Mouse (Mus musculus) granulocyte monocyte progenitor cell, adult 5-6 weeks (primary cell): ENCODE data around the gene Igsf3. TPM values are rescaled to one million over a fixed set of nuclear protein-coding genes. Genes with fewer than 3 reads are reported as not detected.
A peak's percentile ranks its signal among the peaks of the same experiment; 100 is the strongest.
"Not testable (repeated sequence)": the region's sequence is repeated elsewhere in the genome, so short reads cannot be mapped to it uniquely, and the experiment has no call there.

Experiments
- ATAC-seq: replicated peaks from 2 replicates; pipeline ENCODE4 v1.8.0; 2016; ENCODE audit warnings: mild to moderate bottlenecking, moderate TSS enrichment, inconsistent platforms; ENCODE audit not compliant: poor library complexity, severe bottlenecking
- total RNA-seq, 2 experiments: library from RNA; stranded (forward) in 1 of 2; stranded (reverse) in 1 of 2; fragments of 200-712, 200-1000 nt in 1 of 2; fragments of >200 nt in 1 of 2; fragmentation: Nextera tagmentation in 1 of 2; gene quantifications; 2 replicates each; pipeline ENCODE4 v1.2.3; 2014 to 2017

Gene Igsf3
- total RNA-seq, 2 experiments from 2014 or later, result under 0.01 to 0.13 TPM

DNA sequence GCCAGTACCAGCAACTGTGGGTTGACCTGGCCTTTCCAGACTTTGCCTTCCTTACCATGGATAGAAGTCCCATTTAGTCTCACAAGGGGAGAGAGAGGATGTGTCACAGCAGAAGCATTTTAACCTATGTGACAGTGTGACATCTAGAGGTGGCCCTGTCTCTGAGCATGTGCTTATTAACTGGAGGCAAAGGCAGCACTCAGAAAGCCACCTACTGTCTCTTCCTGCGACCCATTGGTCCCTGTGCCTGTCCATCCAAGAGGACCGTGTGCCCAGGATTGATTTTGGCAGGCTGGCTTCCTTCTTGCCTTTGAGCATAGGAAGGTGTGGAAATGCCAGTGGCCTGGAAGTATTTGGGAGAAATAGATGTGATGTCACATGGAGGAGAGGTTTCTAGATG is 22.0 kb downstream of the Igsf3 start:
- no peak for ATAC-seq

DNA sequence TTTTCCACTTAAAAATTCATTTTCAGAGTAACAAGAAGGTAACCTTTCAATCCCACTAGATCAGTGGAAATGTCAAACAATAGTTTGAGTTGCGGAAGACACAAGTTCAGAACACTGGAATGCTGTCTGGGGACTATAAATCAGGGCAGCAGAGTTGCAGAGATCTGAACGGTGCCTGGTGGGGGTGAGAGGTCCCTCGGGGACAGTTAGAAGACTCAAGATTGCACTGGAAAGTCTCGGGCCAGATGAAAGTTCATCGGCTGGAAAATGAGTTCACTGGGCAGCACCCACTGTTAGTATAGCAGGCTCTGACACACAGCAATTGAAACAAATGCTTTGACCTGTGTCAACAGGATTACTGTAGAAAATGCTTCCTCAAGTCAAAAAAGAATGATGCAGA is 24.6 kb downstream of the Igsf3 start:
- ATAC-seq, result no peak

GRCm38 (mm10) chr3:101404620-101405415 is 27.9 kb downstream of the Igsf3 start:
- ATAC-seq, result no peak

- no peak for ATAC-seq
Observed at GRCm38 (mm10) chr3:101405495-101405894, 28.6 kb downstream of the Igsf3 start.

GRCm38 (mm10) chr3:101406097-101406496 is 29.2 kb downstream of the Igsf3 start:
- ATAC-seq, result no peak

DNA sequence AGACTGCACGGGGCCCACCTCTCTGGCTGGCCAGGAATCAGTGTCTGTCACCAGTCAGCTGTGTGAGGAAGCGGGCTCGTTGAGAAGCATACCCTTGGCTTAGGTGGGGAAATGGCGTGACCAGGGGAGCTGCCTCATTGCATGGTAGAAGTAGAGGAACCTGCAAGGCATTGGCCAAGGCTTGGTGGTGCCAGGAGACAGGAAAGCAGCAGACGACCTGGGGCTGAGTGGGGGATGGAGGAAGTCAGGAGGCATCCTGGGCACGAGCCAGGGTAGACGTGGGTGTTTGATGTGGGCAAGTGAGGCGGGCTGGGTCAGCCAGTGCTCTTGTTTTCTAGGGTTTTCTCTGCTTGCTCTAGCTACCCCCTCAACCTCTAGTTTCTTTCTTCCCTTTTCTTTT is 30.7 kb downstream of the Igsf3 start:
- peak; percentile 73 for ATAC-seq

DNA sequence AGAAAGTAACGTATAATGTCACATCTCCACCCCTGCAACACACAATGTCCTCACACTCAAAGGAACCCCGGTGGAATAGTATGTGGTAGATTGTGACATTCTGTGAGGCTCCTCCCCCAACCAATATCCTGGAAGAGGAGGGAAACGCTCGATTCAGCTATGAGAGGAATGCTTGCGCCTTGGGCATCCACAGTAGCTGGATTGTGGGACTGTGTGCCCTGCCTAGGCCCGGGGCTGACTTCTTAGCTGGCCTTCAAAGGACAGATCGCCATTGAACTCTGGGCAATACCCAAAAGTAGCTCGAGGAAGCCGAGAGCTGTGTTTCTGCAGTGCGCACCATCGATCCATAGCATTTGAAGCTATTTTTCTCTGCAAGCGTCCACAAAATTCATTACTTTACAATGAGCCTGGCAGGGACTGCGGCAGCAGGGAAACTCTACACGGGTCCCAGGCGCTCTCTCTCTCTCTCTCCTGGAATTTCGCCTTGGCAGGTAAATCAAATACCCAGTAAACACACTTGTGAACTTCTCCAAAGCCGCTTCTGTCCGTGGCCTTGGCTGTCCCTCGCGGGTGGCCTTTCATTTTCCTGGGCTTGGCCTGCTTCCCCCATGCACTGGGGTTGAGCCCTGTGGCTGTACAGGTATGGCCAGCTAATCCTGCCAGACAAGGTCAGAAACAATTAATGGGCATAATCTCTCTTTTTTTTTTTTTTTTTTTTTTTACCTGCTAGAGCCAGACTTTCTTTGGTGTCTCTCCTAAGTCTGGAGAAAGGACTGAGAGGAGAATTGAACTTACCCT is 32.3 kb downstream of the Igsf3 start:
- no peak; the same call in 1 of the 2 replicates for ATAC-seq

GRCm38 (mm10) chr3:101410202-101410601 is 33.3 kb downstream of the Igsf3 start:
- no peak for ATAC-seq

DNA sequence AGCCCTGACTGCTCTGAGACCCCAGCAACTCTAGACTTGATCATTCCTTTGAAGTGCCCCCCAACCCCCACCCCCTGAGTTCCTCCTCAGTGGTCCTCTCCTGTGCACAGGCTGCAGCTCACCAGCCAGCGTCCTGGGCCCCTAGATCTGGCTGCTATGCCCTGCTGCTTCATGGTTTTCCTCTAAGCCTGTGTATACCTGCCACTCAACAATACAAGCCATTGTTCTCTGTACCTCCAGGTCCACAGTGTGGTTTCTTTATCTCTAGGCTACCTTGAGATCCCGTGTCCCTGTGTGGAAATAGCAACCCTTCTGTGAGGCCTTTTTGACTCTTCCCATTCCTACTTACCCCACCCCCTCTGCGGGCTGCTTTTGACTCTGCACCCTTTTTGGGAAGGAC is 33.9 kb downstream of the Igsf3 start:
- no peak for ATAC-seq

GRCm38 (mm10) chr3:101411626-101412025 is 34.7 kb downstream of the Igsf3 start:
- no peak for ATAC-seq

- ATAC-seq, result no peak
Observed at GRCm38 (mm10) chr3:101412115-101412514, 35.2 kb downstream of the Igsf3 start.

DNA sequence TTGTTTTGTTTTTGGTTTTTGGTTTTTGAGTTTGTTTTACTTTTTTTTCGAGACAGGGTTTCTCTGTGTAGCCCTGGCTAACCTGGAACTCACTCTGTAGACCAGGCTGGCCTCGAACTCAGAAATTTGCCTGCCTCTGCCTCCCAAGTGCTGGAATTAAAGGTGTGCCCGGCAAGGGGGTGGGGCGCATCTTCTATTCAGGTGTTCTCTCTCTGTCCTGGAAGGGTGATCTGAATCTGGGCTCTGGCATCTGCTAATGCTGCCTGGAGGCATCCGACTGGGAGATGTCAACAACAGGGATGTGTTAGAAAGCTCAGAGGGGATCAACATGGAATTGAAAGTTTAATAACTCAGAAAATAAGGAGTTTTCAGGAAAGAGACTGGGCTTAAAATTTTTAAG is 36.1 kb downstream of the Igsf3 start:
- ATAC-seq, result not testable (repeated sequence)

- ATAC-seq, result peak; percentile 77
Observed at GRCm38 (mm10) chr3:101418740-101419652, 42.1 kb downstream of the Igsf3 start.

DNA sequence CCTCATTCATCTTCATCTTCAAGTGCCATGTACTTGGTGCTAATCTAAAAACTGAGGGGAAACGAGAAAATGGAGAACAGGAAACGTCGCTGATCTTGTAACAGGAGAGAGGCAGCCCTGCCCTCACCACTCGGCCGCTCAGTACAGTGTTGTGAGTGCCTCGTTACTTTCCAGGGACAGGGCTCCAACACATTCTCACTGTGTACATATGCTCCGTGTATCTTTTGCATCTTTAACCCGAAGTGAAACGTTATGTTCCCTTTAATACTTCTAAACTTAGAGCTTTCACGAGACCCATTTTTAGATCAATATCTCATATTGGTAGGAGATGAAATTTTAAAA is 42.7 kb downstream of the Igsf3 start:
- ATAC-seq, result peak; percentile 30; the same call in 1 of the 2 replicates

DNA sequence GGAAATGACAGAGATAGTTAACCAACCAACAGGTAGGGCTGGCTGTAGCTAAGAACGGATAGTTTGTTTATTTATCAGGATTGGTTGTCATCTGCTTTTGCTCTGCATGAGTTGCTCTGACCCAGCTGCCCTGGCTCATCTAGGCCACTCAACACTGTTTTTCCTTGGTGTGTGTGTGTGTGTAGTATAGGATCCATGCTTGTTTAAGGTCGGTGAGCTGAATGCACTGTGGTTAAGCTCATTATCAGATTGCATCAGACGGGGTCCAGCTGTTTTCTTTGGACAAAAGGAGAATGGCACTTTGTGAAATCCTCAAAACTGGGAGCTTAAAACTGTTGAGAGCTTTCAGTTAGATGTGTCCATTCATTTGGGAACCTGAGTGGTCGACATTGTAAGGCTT is 46.3 kb downstream of the Igsf3 start:
- no peak for ATAC-seq

DNA sequence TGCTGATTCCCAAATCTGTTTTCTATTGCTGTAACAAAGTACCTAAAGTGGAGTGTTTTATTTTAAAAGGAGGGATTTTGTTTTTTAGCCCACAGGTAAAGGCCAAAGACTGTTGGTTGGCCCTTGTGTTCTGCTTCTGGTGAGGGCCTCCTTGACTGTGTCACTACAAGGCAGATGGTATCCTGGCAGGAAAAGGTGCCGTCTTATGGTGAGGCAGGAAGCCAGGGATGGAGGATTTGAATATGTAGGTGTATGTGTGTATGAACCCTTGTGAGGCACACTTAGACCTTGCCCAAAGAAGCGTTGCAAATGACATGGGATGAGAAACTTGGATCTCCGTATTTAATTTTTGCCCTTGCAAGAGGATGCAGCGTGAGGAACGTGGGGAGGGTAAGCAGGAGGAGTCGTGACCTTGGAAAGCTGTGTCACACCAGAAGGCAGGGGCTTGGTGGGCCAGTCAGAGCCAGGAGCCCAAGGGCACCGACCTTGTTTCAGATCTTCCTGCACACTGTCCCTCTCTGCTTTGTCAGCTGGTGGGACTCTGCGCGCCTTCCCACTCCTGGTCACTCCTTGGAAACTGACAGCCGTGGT is 47.5 kb downstream of the Igsf3 start:
- no peak for ATAC-seq

DNA sequence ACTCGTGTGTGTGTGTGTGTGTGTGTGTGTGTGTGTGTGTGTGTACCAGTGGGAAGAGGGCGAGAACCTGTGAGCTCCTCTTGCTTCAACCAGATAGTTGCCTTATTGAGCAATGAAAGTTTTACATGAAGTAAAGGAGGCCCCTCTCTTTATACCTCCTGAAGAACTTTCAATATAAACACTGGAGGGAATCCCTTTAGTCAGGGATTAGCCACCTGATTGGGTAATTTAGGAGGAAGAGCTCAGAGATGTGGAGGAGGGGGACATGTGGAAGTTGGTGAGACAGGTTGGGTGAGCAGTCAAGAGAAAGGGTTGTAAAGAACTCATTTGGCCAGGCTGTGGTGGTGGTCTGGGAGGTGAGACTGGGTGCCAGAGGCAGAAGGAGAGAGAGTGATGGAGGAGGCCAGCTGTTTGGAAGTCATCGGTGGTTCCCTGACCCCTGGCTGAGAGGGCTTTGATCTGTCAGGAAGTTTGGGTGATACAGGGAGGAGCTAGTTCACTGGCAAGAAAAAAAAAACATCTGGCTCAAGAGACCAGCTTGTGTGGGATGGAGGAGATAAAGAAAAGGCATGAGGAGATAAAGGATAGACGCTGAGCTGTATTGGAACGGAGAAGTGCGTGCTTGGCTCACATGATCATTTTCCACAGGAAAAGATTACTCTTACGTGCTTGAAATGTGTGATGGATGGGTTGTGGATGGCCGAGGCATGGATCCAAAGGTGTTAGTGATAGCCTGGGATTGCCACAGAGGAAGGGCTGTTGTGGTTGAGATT is 53.3 kb downstream of the Igsf3 start:
- ATAC-seq, result no peak

DNA sequence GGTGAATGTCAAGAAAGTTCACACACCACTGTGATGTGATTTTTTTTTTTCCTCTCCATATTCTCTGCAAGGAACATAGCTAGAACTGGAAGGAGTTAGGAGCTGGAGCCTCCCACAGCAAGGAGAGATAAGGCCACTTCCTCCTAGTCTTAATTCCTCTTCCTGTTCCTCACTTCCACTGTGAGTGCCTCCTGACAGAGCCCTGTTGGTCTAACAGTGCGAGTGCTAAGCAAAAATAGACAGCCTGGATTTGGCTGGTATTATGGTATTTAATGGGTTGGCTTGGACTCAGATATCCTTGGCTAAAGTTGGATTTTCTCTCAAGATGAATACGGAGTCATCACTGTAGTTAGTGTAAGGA is 53.9 kb downstream of the Igsf3 start:
- ATAC-seq, result peak; percentile 61

DNA sequence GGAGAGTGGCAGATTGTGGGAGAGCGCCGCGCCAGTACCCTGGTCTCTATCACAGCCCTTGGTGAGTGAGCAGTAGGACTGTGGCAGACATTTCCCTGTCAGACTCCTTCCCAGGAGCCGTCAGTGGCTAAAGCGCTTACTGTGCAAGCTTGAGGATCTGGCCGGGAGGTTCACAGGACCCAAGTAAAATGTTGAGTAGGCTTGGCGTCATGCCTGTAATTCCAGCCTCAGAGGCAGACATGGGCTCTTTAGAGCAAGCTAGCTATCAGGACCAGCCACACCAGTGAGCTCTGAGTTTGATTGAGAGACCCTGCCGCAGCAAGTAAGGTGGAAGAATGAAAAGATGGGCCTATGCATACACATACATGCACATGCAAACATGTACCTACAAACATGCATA is 58.8 kb downstream of the Igsf3 start:
- ATAC-seq, result no peak

DNA sequence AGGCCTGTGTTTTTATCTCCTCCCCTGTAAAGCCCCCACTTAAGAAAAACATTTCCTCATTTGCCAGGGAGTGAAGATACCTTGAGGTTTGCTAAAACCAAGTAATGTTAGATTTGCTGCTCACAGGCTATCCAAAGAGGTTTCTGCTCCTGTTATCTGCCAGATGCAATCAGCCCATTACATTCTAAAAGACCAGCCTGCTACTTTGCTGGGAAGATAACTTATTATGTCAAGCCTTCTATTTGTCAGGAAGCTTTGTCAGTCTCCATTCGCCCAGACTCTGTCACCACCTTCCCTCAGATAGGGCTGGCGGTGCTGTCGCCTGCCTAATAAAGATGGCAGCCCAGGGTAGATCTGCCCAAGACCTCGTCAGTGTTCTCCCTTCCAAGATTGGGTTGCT is 59.6 kb downstream of the Igsf3 start:
- ATAC-seq, result no peak
